Mouse (Mus musculus): Measurements from ENCODE around the gene Rbp2. TPM values are rescaled to one million over a fixed set of nuclear protein-coding genes. Genes with fewer than 3 reads are reported as not detected.

Rbp2 gene
- polyA plus RNA-seq, 1 experiment = not detected

DNA sequence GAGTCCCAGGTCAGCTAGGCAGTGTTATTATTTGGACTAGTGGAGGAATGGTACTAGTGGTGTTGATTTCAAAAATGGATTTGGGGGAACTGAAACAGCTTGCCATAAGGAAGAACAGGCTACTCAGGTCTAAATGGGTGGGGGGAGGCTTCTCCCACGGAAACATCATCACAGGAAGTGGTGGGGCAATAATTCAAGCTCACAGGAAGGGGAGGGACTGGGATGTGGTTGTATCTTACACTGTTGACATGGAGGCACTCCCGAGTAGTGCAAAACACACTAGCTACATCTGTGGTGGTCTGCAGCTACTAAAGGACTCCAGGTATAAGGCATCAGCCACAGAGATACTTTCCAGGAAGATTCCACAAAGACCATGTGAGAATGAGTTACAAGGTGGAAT, 38.0 kb downstream of the Rbp2 start:
- Histone ChIP-seq H3K36me3 (ENCODE audit: control insufficient read depth, insufficient read depth, low read length) (no peaks in the 10 kb centered on the region), H3K27ac (ENCODE audit: control insufficient read depth, insufficient read depth, low read depth, low read length) (no peak overlapping the region), H3K4me1 (ENCODE audit: control insufficient read depth, insufficient read depth, low read length) (no peaks in the 10 kb centered on the region), H3K4me3 (ENCODE audit: control insufficient read depth, low read depth, low read length) (no peak overlapping the region), H3K27me3 (ENCODE audit: control insufficient read depth, insufficient read depth, low read length) (no peaks in the 10 kb centered on the region)
- no peak for TF ChIP-seq POLR2A (IDR thresholded peaks at IDR 0.05; ENCODE audit: control insufficient read depth, low read depth, low read length)
- TF ChIP-seq CTCF (IDR thresholded peaks at IDR 0.05; ENCODE audit: control insufficient read depth, insufficient read depth, insufficient replicate concordance, low read depth, low read length) = no peak

GRCm38 (mm10) chr9:98524786-98525542, 39.0 kb downstream of the Rbp2 start:
- Histone ChIP-seq H3K27ac (ENCODE audit: control insufficient read depth, insufficient read depth, low read depth, low read length) (no peak overlapping the region), H3K36me3 (ENCODE audit: control insufficient read depth, insufficient read depth, low read length) (no peaks in the 10 kb centered on the region), H3K27me3 (ENCODE audit: control insufficient read depth, insufficient read depth, low read length) (no peaks in the 10 kb centered on the region), H3K4me1 (ENCODE audit: control insufficient read depth, insufficient read depth, low read length) (no peaks in the 10 kb centered on the region), H3K4me3 (ENCODE audit: control insufficient read depth, low read depth, low read length) (no peak overlapping the region)
- no peak for TF ChIP-seq CTCF (IDR thresholded peaks at IDR 0.05; ENCODE audit: control insufficient read depth, insufficient read depth, insufficient replicate concordance, low read depth, low read length)
- no peak for TF ChIP-seq POLR2A (IDR thresholded peaks at IDR 0.05; ENCODE audit: control insufficient read depth, low read depth, low read length)

GRCm38 (mm10) chr9:98525543-98525924, 39.6 kb downstream of the Rbp2 start:
- no peak overlapping the region for H3K27ac ChIP-seq (ENCODE audit: control insufficient read depth, insufficient read depth, low read depth, low read length)
- TF ChIP-seq POLR2A (IDR thresholded peaks at IDR 0.05; ENCODE audit: control insufficient read depth, low read depth, low read length) (no peak), CTCF (IDR thresholded peaks at IDR 0.05; ENCODE audit: control insufficient read depth, insufficient read depth, insufficient replicate concordance, low read depth, low read length) (no peak)
- no peaks in the 10 kb centered on the region for H3K4me1 ChIP-seq (ENCODE audit: control insufficient read depth, insufficient read depth, low read length)
- H3K27me3 ChIP-seq (ENCODE audit: control insufficient read depth, insufficient read depth, low read length) = no peaks in the 10 kb centered on the region
- no peaks in the 10 kb centered on the region for H3K36me3 ChIP-seq (ENCODE audit: control insufficient read depth, insufficient read depth, low read length)
- H3K4me3 ChIP-seq (ENCODE audit: control insufficient read depth, low read depth, low read length) = no peak overlapping the region

- Histone ChIP-seq H3K27ac (ENCODE audit: control insufficient read depth, insufficient read depth, low read depth, low read length) (no peak overlapping the region), H3K27me3 (ENCODE audit: control insufficient read depth, insufficient read depth, low read length) (no peaks in the 10 kb centered on the region), H3K4me1 (ENCODE audit: control insufficient read depth, insufficient read depth, low read length) (no peaks in the 10 kb centered on the region), H3K36me3 (ENCODE audit: control insufficient read depth, insufficient read depth, low read length) (no peaks in the 10 kb centered on the region), H3K4me3 (ENCODE audit: control insufficient read depth, low read depth, low read length) (no peak overlapping the region)
- no peak for TF ChIP-seq POLR2A (IDR thresholded peaks at IDR 0.05; ENCODE audit: control insufficient read depth, low read depth, low read length)
- no peak for TF ChIP-seq CTCF (IDR thresholded peaks at IDR 0.05; ENCODE audit: control insufficient read depth, insufficient read depth, insufficient replicate concordance, low read depth, low read length)
Observed at GRCm38 (mm10) chr9:98527226-98527625, 41.3 kb downstream of the Rbp2 start.

- Histone ChIP-seq H3K36me3 (ENCODE audit: control insufficient read depth, insufficient read depth, low read length) (no peaks in the 10 kb centered on the region), H3K27ac (ENCODE audit: control insufficient read depth, insufficient read depth, low read depth, low read length) (no peak overlapping the region), H3K27me3 (ENCODE audit: control insufficient read depth, insufficient read depth, low read length) (no peaks in the 10 kb centered on the region), H3K4me1 (ENCODE audit: control insufficient read depth, insufficient read depth, low read length) (no peaks in the 10 kb centered on the region), H3K4me3 (ENCODE audit: control insufficient read depth, low read depth, low read length) (no peak overlapping the region)
- TF ChIP-seq CTCF (IDR thresholded peaks at IDR 0.05; ENCODE audit: control insufficient read depth, insufficient read depth, insufficient replicate concordance, low read depth, low read length) (no peak), POLR2A (IDR thresholded peaks at IDR 0.05; ENCODE audit: control insufficient read depth, low read depth, low read length) (no peak)
Observed at GRCm38 (mm10) chr9:98529776-98530175, 43.9 kb downstream of the Rbp2 start.

- Histone ChIP-seq H3K27me3 (ENCODE audit: control insufficient read depth, insufficient read depth, low read length) (no peaks in the 10 kb centered on the region), H3K27ac (ENCODE audit: control insufficient read depth, insufficient read depth, low read depth, low read length) (no peak overlapping the region), H3K36me3 (ENCODE audit: control insufficient read depth, insufficient read depth, low read length) (no peaks in the 10 kb centered on the region), H3K4me3 (ENCODE audit: control insufficient read depth, low read depth, low read length) (no peak overlapping the region), H3K4me1 (ENCODE audit: control insufficient read depth, insufficient read depth, low read length) (no peaks in the 10 kb centered on the region)
- TF ChIP-seq POLR2A (IDR thresholded peaks at IDR 0.05; ENCODE audit: control insufficient read depth, low read depth, low read length) (no peak), CTCF (IDR thresholded peaks at IDR 0.05; ENCODE audit: control insufficient read depth, insufficient read depth, insufficient replicate concordance, low read depth, low read length) (no peak)
Observed at GRCm38 (mm10) chr9:98530999-98531398, 45.1 kb downstream of the Rbp2 start.

DNA sequence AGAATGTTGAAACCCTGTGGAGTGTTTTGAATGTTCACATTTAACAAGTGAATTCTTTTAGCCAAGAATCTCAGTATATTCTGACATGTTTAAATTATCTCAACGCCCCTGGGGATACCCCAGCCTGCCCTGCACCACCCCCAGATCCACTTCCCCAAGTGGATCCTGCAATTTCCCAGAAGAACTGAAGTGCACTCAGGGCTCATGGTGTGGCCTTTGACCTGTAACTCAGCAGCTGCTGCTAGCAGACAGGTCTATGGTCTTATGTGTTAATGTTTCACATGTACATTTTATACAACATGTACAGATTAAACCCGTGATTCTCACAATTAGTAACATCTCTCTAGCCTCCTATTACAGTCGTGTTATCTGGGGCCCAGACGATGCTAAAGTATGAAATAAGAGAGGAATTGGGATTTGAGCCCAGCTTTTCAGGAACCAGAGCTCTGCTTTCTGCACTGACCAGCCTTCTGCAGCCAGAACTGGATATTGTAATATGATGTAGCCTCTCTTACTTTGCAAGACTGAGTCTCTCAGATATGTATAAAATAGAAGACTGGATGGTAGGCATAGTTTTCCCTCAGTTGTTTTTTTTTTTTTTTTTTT, 48.9 kb downstream of the Rbp2 start:
- TF ChIP-seq POLR2A (IDR thresholded peaks at IDR 0.05; ENCODE audit: control insufficient read depth, low read depth, low read length) (no peak), CTCF (IDR thresholded peaks at IDR 0.05; ENCODE audit: control insufficient read depth, insufficient read depth, insufficient replicate concordance, low read depth, low read length) (no peak)
- Histone ChIP-seq H3K4me3 (ENCODE audit: control insufficient read depth, low read depth, low read length) (no peak overlapping the region), H3K4me1 (ENCODE audit: control insufficient read depth, insufficient read depth, low read length) (peaks cover 4% of the 10 kb centered on the region), H3K36me3 (ENCODE audit: control insufficient read depth, insufficient read depth, low read length) (no peaks in the 10 kb centered on the region), H3K27ac (ENCODE audit: control insufficient read depth, insufficient read depth, low read depth, low read length) (no peak overlapping the region), H3K27me3 (ENCODE audit: control insufficient read depth, insufficient read depth, low read length) (no peaks in the 10 kb centered on the region)
